Mouse (Mus musculus): ENCODE measurements around the gene Flvcr1.

GRCm38 (mm10) chr1:190976887-190977573 lies 48.9 kb downstream of the Flvcr1 start:
- TF ChIP-seq CTCF (IDR thresholded peaks at IDR 0.05; ENCODE audit: borderline replicate concordance, control insufficient read depth, extremely low read depth, insufficient read depth, low read length, poor library complexity) (no peak), POLR2A (IDR thresholded peaks at IDR 0.05; ENCODE audit: control insufficient read depth, extremely low read depth, insufficient read depth, low read length, poor library complexity) (no peak)
